Mouse (Mus musculus): ENCODE results near the gene Cryzl1. TPM values are rescaled to one million over a fixed set of nuclear protein-coding genes. Genes with fewer than 3 reads are reported as not detected.

Gene Cryzl1
- 50.7 and 56.2 TPM in 2 replicates for polyA plus RNA-seq (2015; fragmentation: Nextera tagmentation; extraction: Ambion mirVana)

DNA sequence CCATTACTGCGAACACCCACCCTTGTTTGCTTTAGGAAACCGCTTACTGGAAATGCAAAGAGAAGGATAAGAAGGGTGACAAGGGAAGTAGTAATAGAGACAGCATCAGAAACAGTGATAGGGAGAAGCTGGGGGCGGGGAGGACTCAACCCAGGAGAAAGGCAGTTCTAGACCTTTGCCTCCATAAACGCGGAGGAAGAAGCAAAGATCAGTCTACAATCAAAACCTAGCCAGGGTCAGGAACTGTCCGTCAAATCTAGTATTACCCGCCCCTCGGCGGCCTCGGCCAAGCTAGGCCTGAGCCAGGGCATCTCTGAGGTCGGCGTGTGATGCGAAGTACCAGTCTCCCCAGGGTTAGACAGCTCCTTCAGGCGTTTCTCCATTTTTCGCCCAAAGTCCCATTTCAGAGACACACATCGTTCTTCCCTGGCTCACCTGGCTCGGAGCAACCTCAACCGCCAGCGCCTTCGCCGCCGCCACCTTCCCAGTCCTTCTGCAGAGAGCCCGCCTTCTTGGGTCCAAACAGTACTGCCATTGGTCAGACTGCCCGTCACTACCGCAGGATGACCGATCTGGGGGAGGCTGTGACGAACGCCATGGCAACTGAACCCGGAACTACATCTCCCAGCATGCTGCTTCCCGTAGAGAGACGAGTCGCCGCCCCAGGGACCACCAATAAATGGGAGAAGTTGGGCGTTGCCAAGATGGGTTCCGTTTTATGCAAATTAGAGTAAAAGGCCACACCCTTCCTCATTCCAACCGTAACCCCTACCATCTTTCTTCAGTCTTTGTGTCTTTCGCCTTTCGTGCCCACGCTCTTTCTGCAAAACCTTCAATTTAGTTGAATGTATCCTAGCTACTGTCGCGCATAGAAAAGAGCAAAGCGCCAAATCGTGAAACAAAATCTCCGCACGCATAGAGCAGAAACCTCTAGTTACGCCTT, at the start of gene Cryzl1:
Cryzl1 (minus strand) TSS at position 853 of the 943 bp plus-strand sequence.
- Histone ChIP-seq H3K27me3 (no peaks in the 10 kb centered on the region), H3K4me1 (replicated peaks) (peaks cover 28% of the 10 kb centered on the region), H3K9me3 (replicated peaks) (no peaks in the 10 kb centered on the region), H3K9ac (peak within 1 kb of the TSS; percentile 78), H3K27ac (peak within 1 kb of the TSS; percentile 95), H3K4me3 (peak within 1 kb of the TSS; percentile 85), H3K4me2 (peak within 1 kb of the TSS; percentile 76), H3K36me3 (no peaks in the 10 kb centered on the region)
- under 1% methylated on average over 46 of the region's 46 CpGs for WGBS
- peak; percentile 92 for ATAC-seq (replicated peaks; ENCODE audit: insufficient number of reproducible peaks, insufficient read depth, low FRiP score, low read depth)

- ATAC-seq (replicated peaks; ENCODE audit: insufficient number of reproducible peaks, insufficient read depth, low FRiP score, low read depth): no peak
- Histone ChIP-seq H3K4me3 (no peak overlapping the region), H3K36me3 (no peaks in the 10 kb centered on the region), H3K27ac (no peak overlapping the region), H3K4me2 (no peak overlapping the region), H3K27me3 (no peaks in the 10 kb centered on the region), H3K4me1 (replicated peaks) (peaks cover 21% of the 10 kb centered on the region), H3K9ac (no peak overlapping the region), H3K9me3 (replicated peaks) (no peaks in the 10 kb centered on the region)
- WGBS: 83% methylated on average over 7 of the region's 7 CpGs
Observed at GRCm38 (mm10) chr16:91772586-91772985, 43.8 kb upstream of the Cryzl1 start.

GRCm38 (mm10) chr16:91771334-91771733, 42.6 kb upstream of the Cryzl1 start:
- H3K4me1 ChIP-seq (replicated peaks): peaks cover 31% of the 10 kb centered on the region
- ATAC-seq (replicated peaks; ENCODE audit: insufficient number of reproducible peaks, insufficient read depth, low FRiP score, low read depth): no peak

DNA sequence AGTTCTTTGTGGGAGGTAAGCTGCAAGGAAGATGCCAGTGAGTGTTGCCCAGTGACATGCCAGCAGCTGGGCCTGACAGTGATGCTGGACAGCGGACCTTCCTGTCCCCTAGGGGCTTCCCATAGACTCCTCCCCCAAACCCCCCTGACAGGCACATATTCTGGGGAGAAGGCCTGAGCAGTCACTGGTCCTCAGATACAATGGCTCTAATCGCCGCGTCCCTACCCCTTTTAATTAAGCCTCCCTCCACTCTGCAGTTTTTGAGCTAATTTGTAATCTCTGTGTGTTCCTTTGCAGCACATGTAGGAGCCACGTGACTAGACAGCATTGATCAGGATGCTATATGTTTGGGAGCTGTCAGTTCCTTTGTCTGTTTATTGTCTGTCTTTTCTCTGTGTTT, 41.9 kb upstream of the Cryzl1 start:
- 52% methylated on average over 5 of the region's 5 CpGs for WGBS
- no peak overlapping the region for H3K4me2 ChIP-seq
- no peaks in the 10 kb centered on the region for H3K27me3 ChIP-seq
- H3K36me3 ChIP-seq: no peaks in the 10 kb centered on the region
- no peak overlapping the region; the same call in 1 of the 2 replicates for H3K9ac ChIP-seq
- H3K4me3 ChIP-seq: no peak overlapping the region
- H3K4me1 ChIP-seq (replicated peaks): peaks cover 36% of the 10 kb centered on the region
- peak overlapping the region; percentile 10 for H3K27ac ChIP-seq
- H3K9me3 ChIP-seq (replicated peaks): no peaks in the 10 kb centered on the region
- no peak for ATAC-seq (replicated peaks; ENCODE audit: insufficient number of reproducible peaks, insufficient read depth, low FRiP score, low read depth)

More at GRCm38 (mm10) chr16:91771334-91771733, 42.6 kb upstream of the Cryzl1 start:
- H3K9me3 ChIP-seq (replicated peaks): no peaks in the 10 kb centered on the region
- H3K36me3 ChIP-seq: no peaks in the 10 kb centered on the region
- H3K4me2 ChIP-seq: no peak overlapping the region
- H3K4me3 ChIP-seq: no peak overlapping the region
- no peaks in the 10 kb centered on the region for H3K27me3 ChIP-seq
- no peak overlapping the region for H3K9ac ChIP-seq
- WGBS: 63% methylated on average over 6 of the region's 6 CpGs
- peak overlapping the region; percentile 10 for H3K27ac ChIP-seq

DNA sequence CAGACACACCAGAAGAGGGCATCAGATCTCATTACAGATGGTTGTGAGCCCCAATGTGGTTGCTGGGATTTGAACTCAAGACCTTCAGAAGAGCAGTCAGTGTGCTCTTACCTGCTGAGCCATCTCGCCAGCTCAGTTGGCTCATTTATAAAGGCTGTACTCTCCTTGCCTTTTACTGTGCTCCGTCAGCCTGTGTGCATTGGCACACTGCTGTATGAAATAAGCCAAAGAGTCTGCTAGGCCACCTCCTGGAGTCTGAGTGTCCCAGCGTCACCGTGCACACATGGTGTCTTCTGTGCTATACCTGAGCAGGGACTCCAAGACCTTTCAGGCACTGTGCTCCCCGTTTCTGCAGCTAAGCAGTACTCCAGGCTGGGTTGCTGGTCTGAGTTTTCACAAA, 41.1 kb upstream of the Cryzl1 start:
- H3K27ac ChIP-seq: no peak overlapping the region
- H3K4me3 ChIP-seq: no peak overlapping the region
- no peaks in the 10 kb centered on the region for H3K36me3 ChIP-seq
- no peak for ATAC-seq (replicated peaks; ENCODE audit: insufficient number of reproducible peaks, insufficient read depth, low FRiP score, low read depth)
- no peak overlapping the region for H3K9ac ChIP-seq
- WGBS: 85% methylated on average over 5 of the region's 5 CpGs
- no peak overlapping the region for H3K4me2 ChIP-seq
- H3K27me3 ChIP-seq: no peaks in the 10 kb centered on the region
- no peaks in the 10 kb centered on the region for H3K9me3 ChIP-seq (replicated peaks)
- H3K4me1 ChIP-seq (replicated peaks): peaks cover 36% of the 10 kb centered on the region

DNA sequence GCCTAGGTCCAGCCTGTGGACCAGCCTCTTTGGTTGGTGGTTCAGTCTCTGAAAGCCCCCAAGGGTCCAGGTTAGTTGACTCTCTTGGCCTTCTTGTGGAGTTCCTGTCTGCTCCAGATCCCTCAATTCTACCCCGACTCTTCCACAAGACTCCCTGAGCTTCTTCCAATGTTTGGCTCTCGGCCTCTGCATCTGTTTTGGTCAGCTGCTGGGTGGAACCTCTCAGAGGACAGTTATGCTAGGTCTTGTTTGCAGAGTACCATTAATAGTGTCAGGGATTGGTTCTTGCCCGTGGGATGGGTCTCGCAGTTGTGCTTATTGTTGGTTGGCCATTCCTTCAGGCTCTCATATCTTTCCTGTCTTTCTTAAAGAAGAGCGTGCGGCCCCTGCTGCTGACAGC, 39.8 kb upstream of the Cryzl1 start:
- H3K9me3 ChIP-seq (replicated peaks): no peaks in the 10 kb centered on the region
- H3K9ac ChIP-seq: no peak overlapping the region
- no peak overlapping the region for H3K4me3 ChIP-seq
- no peak for ATAC-seq (replicated peaks; ENCODE audit: insufficient number of reproducible peaks, insufficient read depth, low FRiP score, low read depth)
- peaks cover 43% of the 10 kb centered on the region for H3K4me1 ChIP-seq (replicated peaks)
- 92% methylated on average over 6 of the region's 6 CpGs for WGBS
- H3K27me3 ChIP-seq: no peaks in the 10 kb centered on the region
- H3K36me3 ChIP-seq: no peaks in the 10 kb centered on the region
- no peak overlapping the region for H3K4me2 ChIP-seq
- no peak overlapping the region for H3K27ac ChIP-seq

DNA sequence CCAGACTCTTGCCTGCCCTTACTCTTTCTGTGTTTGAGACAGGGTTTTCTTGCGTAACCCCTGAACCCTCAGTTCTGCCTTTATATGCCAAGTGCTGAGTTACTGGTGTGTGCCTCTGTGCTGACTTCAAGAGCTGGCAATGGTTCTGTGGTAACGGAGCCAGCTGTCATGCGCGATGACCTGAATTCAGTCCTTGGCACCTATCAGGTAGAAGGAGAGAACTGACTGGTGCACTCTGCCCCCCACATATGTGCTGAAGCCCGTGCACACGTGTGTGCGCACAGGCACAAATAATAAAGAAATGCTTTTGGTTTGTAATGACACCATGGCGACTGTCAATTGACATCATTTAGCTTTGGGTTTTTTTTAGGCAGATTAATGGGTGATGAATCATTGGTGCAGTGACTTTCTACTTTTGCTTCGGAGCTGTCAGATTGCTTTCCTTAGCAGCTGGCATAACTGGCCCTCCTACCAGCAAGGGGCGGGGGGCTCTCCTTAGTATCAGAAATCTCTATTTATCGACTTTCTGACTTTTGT, 38.5 kb upstream of the Cryzl1 start:
- peaks cover 50% of the 10 kb centered on the region for H3K4me1 ChIP-seq (replicated peaks)
- H3K36me3 ChIP-seq: no peaks in the 10 kb centered on the region
- H3K4me2 ChIP-seq: no peak overlapping the region
- no peaks in the 10 kb centered on the region for H3K27me3 ChIP-seq
- no peak overlapping the region for H3K4me3 ChIP-seq
- no peak overlapping the region for H3K9ac ChIP-seq
- no peak overlapping the region for H3K27ac ChIP-seq
- WGBS: 76% methylated on average over 11 of the region's 11 CpGs
- H3K9me3 ChIP-seq (replicated peaks): no peaks in the 10 kb centered on the region
- ATAC-seq (replicated peaks; ENCODE audit: insufficient number of reproducible peaks, insufficient read depth, low FRiP score, low read depth): no peak

- Histone ChIP-seq H3K9ac (no peak overlapping the region), H3K4me2 (no peak overlapping the region), H3K27ac (no peak overlapping the region), H3K36me3 (no peaks in the 10 kb centered on the region), H3K9me3 (replicated peaks) (no peaks in the 10 kb centered on the region), H3K4me1 (replicated peaks) (peaks cover 52% of the 10 kb centered on the region), H3K4me3 (no peak overlapping the region), H3K27me3 (no peaks in the 10 kb centered on the region)
- WGBS: 87% methylated on average over 15 of the region's 15 CpGs
- ATAC-seq (replicated peaks; ENCODE audit: insufficient number of reproducible peaks, insufficient read depth, low FRiP score, low read depth): no peak
Observed at GRCm38 (mm10) chr16:91765816-91766210, 37.0 kb upstream of the Cryzl1 start.

DNA sequence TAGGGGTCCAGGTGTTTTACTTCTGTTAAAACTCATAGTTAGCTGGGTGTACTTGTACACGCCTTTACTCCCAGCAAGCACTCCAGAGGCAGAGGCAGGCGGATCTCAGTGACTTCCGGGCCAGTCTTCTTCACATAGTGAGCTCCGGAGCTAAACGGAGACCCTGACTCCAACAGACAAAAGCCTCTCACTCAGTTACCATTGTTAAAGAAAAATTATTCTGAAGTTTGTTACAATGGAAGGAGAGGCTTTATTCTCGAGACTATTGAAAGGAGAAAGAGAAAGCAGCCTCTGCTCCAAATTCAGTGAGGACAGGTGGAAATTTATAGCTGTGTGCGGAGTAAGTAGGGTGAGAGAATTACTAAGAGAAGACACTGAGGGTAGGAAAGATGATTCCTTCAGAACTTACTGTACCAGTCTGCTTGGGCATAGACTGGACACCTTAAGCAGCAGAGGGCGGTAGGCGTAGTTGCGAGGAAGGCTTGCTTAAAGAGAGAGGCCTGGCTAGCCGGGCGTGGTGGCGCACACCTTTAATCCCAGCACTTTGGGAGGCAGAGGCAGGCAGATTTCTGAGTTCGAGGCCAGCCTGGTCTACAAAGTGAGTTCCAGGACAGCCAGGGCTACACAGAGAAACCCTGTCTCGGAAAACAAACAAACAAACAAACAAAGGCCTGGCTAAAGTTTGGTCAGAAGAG, 36.5 kb upstream of the Cryzl1 start:
- H3K9ac ChIP-seq: no peak overlapping the region
- H3K4me2 ChIP-seq: no peak overlapping the region
- 92% methylated on average over 15 of the region's 15 CpGs for WGBS
- peaks cover 47% of the 10 kb centered on the region for H3K4me1 ChIP-seq (replicated peaks)
- H3K27me3 ChIP-seq: no peaks in the 10 kb centered on the region
- no peak for ATAC-seq (replicated peaks; ENCODE audit: insufficient number of reproducible peaks, insufficient read depth, low FRiP score, low read depth)
- no peak overlapping the region for H3K27ac ChIP-seq
- no peaks in the 10 kb centered on the region for H3K36me3 ChIP-seq
- H3K9me3 ChIP-seq (replicated peaks): no peaks in the 10 kb centered on the region
- no peak overlapping the region for H3K4me3 ChIP-seq

DNA sequence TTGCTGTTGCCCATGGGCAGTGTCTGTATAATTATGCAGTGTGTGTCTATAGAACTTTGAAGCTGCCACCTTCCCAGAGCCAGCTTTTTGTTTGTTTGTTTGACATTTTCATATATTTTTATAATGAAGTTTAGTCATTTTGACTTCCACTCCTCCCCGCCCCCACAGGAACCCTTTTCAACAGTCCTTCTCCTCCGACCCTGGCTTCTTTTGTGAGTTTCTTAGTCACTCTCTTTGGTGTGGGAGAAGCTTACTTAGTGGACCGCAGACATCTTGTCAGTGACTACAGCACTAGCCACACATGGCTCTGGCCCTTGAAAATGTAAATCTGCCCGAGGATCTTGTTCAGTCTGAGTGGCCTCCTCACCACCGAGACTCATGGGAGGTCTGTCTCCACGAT, 35.6 kb upstream of the Cryzl1 start:
- no peak overlapping the region for H3K9ac ChIP-seq
- no peaks in the 10 kb centered on the region for H3K9me3 ChIP-seq (replicated peaks)
- H3K36me3 ChIP-seq: no peaks in the 10 kb centered on the region
- no peaks in the 10 kb centered on the region for H3K27me3 ChIP-seq
- H3K4me1 ChIP-seq (replicated peaks): peaks cover 44% of the 10 kb centered on the region
- no peak for ATAC-seq (replicated peaks; ENCODE audit: insufficient number of reproducible peaks, insufficient read depth, low FRiP score, low read depth)
- H3K27ac ChIP-seq: no peak overlapping the region
- no peak overlapping the region for H3K4me3 ChIP-seq
- WGBS: 47% methylated on average over 6 of the region's 6 CpGs
- no peak overlapping the region for H3K4me2 ChIP-seq

- ATAC-seq (replicated peaks; ENCODE audit: insufficient number of reproducible peaks, insufficient read depth, low FRiP score, low read depth): no peak
- no peak overlapping the region for H3K27ac ChIP-seq
- peaks cover 44% of the 10 kb centered on the region for H3K4me1 ChIP-seq (replicated peaks)
- no peak overlapping the region for H3K4me2 ChIP-seq
- H3K9ac ChIP-seq: no peak overlapping the region
- H3K9me3 ChIP-seq (replicated peaks): no peaks in the 10 kb centered on the region
- no peaks in the 10 kb centered on the region for H3K27me3 ChIP-seq
- WGBS: 60% methylated on average over 6 of the region's 6 CpGs
- no peaks in the 10 kb centered on the region for H3K36me3 ChIP-seq
- H3K4me3 ChIP-seq: no peak overlapping the region
Observed at GRCm38 (mm10) chr16:91763975-91764374, 35.2 kb upstream of the Cryzl1 start.

Measured in heart, embryonic 15.5 days (tissue).